In genomic region chr3:89535147-89535546, GRCm38 (mm10) we compare ENCODE assay signal across 15 mouse cellular contexts. TPM values are rescaled to one million over a fixed set of nuclear protein-coding genes. Genes with fewer than 3 reads are reported as not detected.
A peak's percentile ranks its signal among the peaks of the same experiment; 100 is the strongest.
DNase-seq lines count a peak whose midpoint lies in the region; ATAC-seq lines count a peak whose summit lies in the region.
"Had no signal": no experiment of that assay in that cellular context is flagged by ENCODE, and none has a peak within 500 bp of the region (broad histone marks: within the 10 kb centered on the region; RNA-seq: fewer than 3 reads in every experiment).

No protein-coding gene starts in this region.

- H3K27ac ChIP-seq in forebrain, embryonic 13.5 days = peak overlapping the region; percentile 67
- H3K27ac ChIP-seq in forebrain, embryonic 10.5 days = no peak overlapping the region
- peak overlapping the region; percentile 30; the same call in 1 of the 2 replicates for H3K27ac ChIP-seq in hindbrain, embryonic 15.5 days (replicated peaks)
- no peak overlapping the region for H3K27ac ChIP-seq in hindbrain, embryonic 11.5 days (ENCODE audit: low read depth, low read length)
- H3K27ac ChIP-seq in neural tube, embryonic 13.5 days (replicated peaks) = 0 out of 2 replicates have a peak overlapping the region, but pooled peaks have one; percentile 23
- H3K27ac ChIP-seq: embryonic facial prominence, embryonic 13.5 days; intestine, embryonic 15.5 days; limb, embryonic 10.5 days; limb, embryonic 15.5 days; liver, embryonic 13.5 days had no signal

- no peak for DNase-seq in forebrain, embryonic 10.5 days (ENCODE audit: extremely low spot score, low spot score)
- no peak for DNase-seq in hindbrain, embryonic 11.5 days (ENCODE audit: low spot score)
- no peak for DNase-seq in neural tube, embryonic 10.5 days (ENCODE audit: extremely low spot score, low spot score)
- DNase-seq in cerebellum, adult 18-20 months = no peak
- DNase-seq in layer of hippocampus, adult 11-12 months (ENCODE audit: low spot score) = no peak
- DNase-seq: liver, embryonic 13.5 days; thymus, adult 2 months; thymus, postnatal 36 days had no signal

- peaks cover 25% of the 10 kb centered on the region for H3K4me1 ChIP-seq in forebrain, embryonic 13.5 days
- H3K4me1 ChIP-seq in forebrain, embryonic 10.5 days = peaks cover 3% of the 10 kb centered on the region
- H3K4me1 ChIP-seq in hindbrain, embryonic 15.5 days (replicated peaks) = peaks cover 20% of the 10 kb centered on the region; the same call in 1 of the 2 replicates
- no peaks in the 10 kb centered on the region; the same call in 1 of the 2 replicates for H3K4me1 ChIP-seq in hindbrain, embryonic 11.5 days (replicated peaks; ENCODE audit: control insufficient read depth, insufficient read depth, low read length)
- H3K4me1 ChIP-seq in neural tube, embryonic 13.5 days (replicated peaks) = peaks cover 16% of the 10 kb centered on the region

- no peaks in the 10 kb centered on the region for H3K27me3 ChIP-seq in forebrain, embryonic 13.5 days
- H3K27me3 ChIP-seq in forebrain, embryonic 10.5 days (ENCODE audit: poor library complexity, severe bottlenecking) = no peaks in the 10 kb centered on the region
- H3K27me3 ChIP-seq in hindbrain, embryonic 15.5 days = no peaks in the 10 kb centered on the region
- H3K27me3 ChIP-seq in hindbrain, embryonic 11.5 days (ENCODE audit: control insufficient read depth, insufficient read depth, low read length) = no peaks in the 10 kb centered on the region
- no peaks in the 10 kb centered on the region for H3K27me3 ChIP-seq in neural tube, embryonic 13.5 days
- H3K27me3 ChIP-seq: embryonic facial prominence, embryonic 13.5 days; intestine, embryonic 15.5 days; limb, embryonic 15.5 days had no signal

- no peak overlapping the region for H3K4me2 ChIP-seq in forebrain, embryonic 13.5 days
- H3K4me2 ChIP-seq in hindbrain, embryonic 15.5 days = no peak overlapping the region
- H3K4me2 ChIP-seq in hindbrain, embryonic 11.5 days (replicated peaks; ENCODE audit: low read depth, low read length) = no peak overlapping the region
- no peak overlapping the region for H3K4me2 ChIP-seq in neural tube, embryonic 13.5 days
- H3K4me2 ChIP-seq: embryonic facial prominence, embryonic 13.5 days; intestine, embryonic 15.5 days; limb, embryonic 15.5 days; liver, embryonic 13.5 days had no signal

- no peak for ATAC-seq in forebrain, embryonic 13.5 days
- 0 out of 2 replicates have a peak, but pooled peaks have one; percentile 5 for ATAC-seq in hindbrain, embryonic 15.5 days (ENCODE audit: low FRiP score, low read depth)
- ATAC-seq in hindbrain, embryonic 11.5 days (ENCODE audit: low FRiP score) = no peak
- ATAC-seq in neural tube, embryonic 13.5 days (ENCODE audit: low read depth) = no peak

- H3K36me3 ChIP-seq in forebrain, embryonic 13.5 days (ENCODE audit: poor library complexity, severe bottlenecking) = no peaks in the 10 kb centered on the region
- H3K36me3 ChIP-seq in forebrain, embryonic 10.5 days (replicated peaks) = no peaks in the 10 kb centered on the region
- no peaks in the 10 kb centered on the region for H3K36me3 ChIP-seq in hindbrain, embryonic 15.5 days
- H3K36me3 ChIP-seq in hindbrain, embryonic 11.5 days (ENCODE audit: control insufficient read depth, insufficient read depth, low read length) = no peaks in the 10 kb centered on the region
- no peaks in the 10 kb centered on the region for H3K36me3 ChIP-seq in neural tube, embryonic 13.5 days
- H3K36me3 ChIP-seq: embryonic facial prominence, embryonic 13.5 days; intestine, embryonic 15.5 days; limb, embryonic 10.5 days; limb, embryonic 15.5 days; liver, embryonic 13.5 days had no signal

- WGBS in forebrain, embryonic 13.5 days = 95% methylated on average over 2 of the region's 2 CpGs
- 88% methylated on average over 2 of the region's 2 CpGs for WGBS in forebrain, embryonic 10.5 days
- 93% methylated on average over 2 of the region's 2 CpGs for WGBS in hindbrain, embryonic 15.5 days
- 92% methylated on average over 2 of the region's 2 CpGs for WGBS in hindbrain, embryonic 11.5 days
- 96% methylated on average over 2 of the region's 2 CpGs for WGBS in neural tube, embryonic 13.5 days

- H3K9ac ChIP-seq in forebrain, embryonic 13.5 days = no peak overlapping the region
- H3K9ac ChIP-seq in hindbrain, embryonic 15.5 days = no peak overlapping the region
- H3K9ac ChIP-seq in hindbrain, embryonic 11.5 days (ENCODE audit: low read depth, low read length) = no peak overlapping the region
- no peak overlapping the region for H3K9ac ChIP-seq in neural tube, embryonic 13.5 days
- H3K9ac ChIP-seq: embryonic facial prominence, embryonic 13.5 days; intestine, embryonic 15.5 days; limb, embryonic 15.5 days; liver, embryonic 13.5 days had no signal

- no peaks in the 10 kb centered on the region for H3K9me3 ChIP-seq in forebrain, embryonic 13.5 days (replicated peaks)
- H3K9me3 ChIP-seq in forebrain, embryonic 10.5 days = no peaks in the 10 kb centered on the region
- H3K9me3 ChIP-seq in hindbrain, embryonic 15.5 days = no peaks in the 10 kb centered on the region
- H3K9me3 ChIP-seq in hindbrain, embryonic 11.5 days (ENCODE audit: control insufficient read depth, low read length) = no peaks in the 10 kb centered on the region
- H3K9me3 ChIP-seq in neural tube, embryonic 13.5 days = no peaks in the 10 kb centered on the region
- H3K9me3 ChIP-seq: embryonic facial prominence, embryonic 13.5 days; intestine, embryonic 15.5 days; limb, embryonic 10.5 days; limb, embryonic 15.5 days; liver, embryonic 13.5 days had no signal

- no peak overlapping the region for H3K4me3 ChIP-seq in forebrain, embryonic 13.5 days
- no peak overlapping the region for H3K4me3 ChIP-seq in forebrain, embryonic 10.5 days
- no peak overlapping the region for H3K4me3 ChIP-seq in hindbrain, embryonic 15.5 days
- H3K4me3 ChIP-seq in hindbrain, embryonic 11.5 days (ENCODE audit: low read depth, low read length) = no peak overlapping the region
- no peak overlapping the region for H3K4me3 ChIP-seq in neural tube, embryonic 13.5 days
- H3K4me3 ChIP-seq: embryonic facial prominence, embryonic 13.5 days; intestine, embryonic 15.5 days; limb, embryonic 10.5 days; limb, embryonic 15.5 days; liver, embryonic 13.5 days had no signal

RNA-seq across cellular contexts. Expression of gene Kcnn3, which starts 15.2 kb away (rescaled TPM):
- 3.5 and 4.3 TPM in 2 replicates for polyA plus RNA-seq in forebrain, embryonic 13.5 days (2015; fragmentation: Nextera tagmentation; extraction: Ambion mirVana)
- 0.81 and 0.92 TPM in 2 replicates for polyA plus RNA-seq in forebrain, embryonic 10.5 days (2016; fragmentation: Nextera tagmentation; extraction: Ambion mirVana)
- 9.1 and 9.6 TPM in 2 replicates for polyA plus RNA-seq in hindbrain, embryonic 15.5 days (2015; fragmentation: Nextera tagmentation; extraction: Ambion mirVana)
- polyA plus RNA-seq in hindbrain, embryonic 11.5 days (2014; fragmentation: Nextera tagmentation; extraction: Ambion mirVana) = 1.5 and 2.9 TPM in 2 replicates
- 4.8 and 5.5 TPM in 2 replicates for polyA plus RNA-seq in neural tube, embryonic 13.5 days (2015; fragmentation: Nextera tagmentation; extraction: Ambion mirVana)

Comparison
In these comparisons a context has a peak if more than half of its experiments do, and no peak if none do; other contexts are left out.
1. H3K27ac ChIP-seq: peak in forebrain, embryonic 13.5 days (single experiment), hindbrain, embryonic 15.5 days (single experiment) and neural tube, embryonic 13.5 days (single experiment); none in forebrain, embryonic 10.5 days (single experiment) and hindbrain, embryonic 11.5 days (single experiment).